Mouse (Mus musculus) kidney, postnatal 36 days (tissue): ENCODE measurements at regions not wholly inside any gene's neighbourhood (a gene's known extent, or its start where the extent isn't known, plus 50 kb on each side); places are given as distances from the start of the nearest gene placed in this dataset.

Experiments used
- DNase-seq, 2 experiments: peaks; one replicate each; pipeline ENCODE4 v3.0.0; 2021 to 2022; ENCODE audit warnings: mixed read lengths in 2 of 2

- peak in 1 of 2 experiments; percentile 35 for DNase-seq
Observed at GRCm38 (mm10) chr6:52486655-52487054, 153.5 kb downstream of the Hibadh start.

DNA sequence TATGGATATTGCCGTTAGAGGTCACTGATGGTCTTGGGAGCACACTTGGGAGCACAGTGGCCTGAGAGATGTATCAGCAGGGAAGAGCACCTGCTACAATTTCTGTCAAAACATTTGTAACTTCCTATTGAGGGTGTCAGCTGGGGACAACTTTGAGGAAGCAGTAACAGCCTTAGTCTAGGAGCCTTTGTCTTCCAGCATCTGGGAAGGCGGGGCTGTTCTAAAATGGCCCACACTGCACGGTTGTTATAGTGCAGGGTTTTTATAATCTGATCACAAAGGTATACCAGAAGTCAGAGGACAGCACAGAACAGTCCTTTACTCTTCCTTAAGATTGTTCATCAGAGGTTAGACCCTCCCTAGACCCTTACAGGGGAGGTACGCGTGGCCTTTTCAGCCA lies 152.3 kb downstream of the Hibadh start:
- no peak for DNase-seq

DNA sequence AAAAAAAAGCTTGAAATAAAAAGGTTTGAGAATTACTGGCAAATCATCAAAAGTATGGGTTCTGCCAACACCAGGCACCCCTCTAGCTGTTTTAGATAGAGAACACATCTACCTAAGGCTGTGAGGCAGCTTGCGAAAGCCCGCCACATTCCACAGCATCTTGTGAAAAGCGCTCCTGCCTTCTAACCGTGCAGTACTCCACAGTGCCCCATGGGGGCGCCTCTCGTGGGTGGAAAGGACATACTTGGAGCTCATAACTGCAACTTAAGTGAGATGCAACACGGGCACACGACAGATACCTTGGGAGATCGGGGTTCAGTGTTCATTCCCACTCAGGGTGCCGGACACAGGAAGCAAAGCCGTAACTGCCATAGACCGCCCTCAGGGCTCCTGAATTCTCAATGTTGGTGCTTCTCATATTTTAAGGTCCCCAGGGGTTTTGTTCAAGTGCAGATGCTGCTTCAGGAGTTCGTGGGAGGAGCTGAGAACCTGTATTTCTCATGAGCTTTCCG lies 149.9 kb downstream of the Hibadh start:
- no peak for DNase-seq

DNA sequence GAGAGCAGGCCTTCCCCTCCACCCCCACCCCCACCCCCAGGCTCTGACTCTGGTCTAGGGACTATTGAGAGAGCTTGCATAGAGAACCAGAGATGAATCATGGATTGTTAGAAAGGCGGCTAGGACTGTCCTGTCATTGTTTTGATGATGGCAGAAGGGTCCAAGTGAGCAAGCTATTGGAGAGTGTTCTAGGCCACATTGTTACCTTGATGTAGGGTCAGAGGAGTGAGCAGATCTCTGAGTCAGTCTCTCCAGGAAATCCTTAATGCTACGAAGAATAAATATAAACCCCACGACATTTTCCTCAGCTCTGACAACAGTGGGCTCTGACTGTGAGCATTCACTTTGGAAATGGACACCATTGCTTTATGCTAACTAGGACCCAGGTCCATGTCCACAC lies 144.9 kb downstream of the Hibadh start:
- DNase-seq, result no peak

GRCm38 (mm10) chr6:52495855-52496254 lies 144.3 kb downstream of the Hibadh start:
- DNase-seq, result no peak
